Mouse (Mus musculus) embryonic facial prominence, embryonic 11.5 days (tissue): ENCODE data around the gene Khnyn. TPM values are rescaled to one million over a fixed set of nuclear protein-coding genes. Genes with fewer than 3 reads are reported as not detected.

Experiments used
- ATAC-seq: fragments of 200-750 bp; cut with Nextera tagmentation; replicated peaks from 2 replicates; pipeline ENCODE4 v1.8.0; 2017; ENCODE audit warnings: low read depth; ENCODE audit not compliant: insufficient number of reproducible peaks, low FRiP score, low TSS enrichment
- DNase-seq: peaks from one replicate; pipeline ENCODE4 v3.0.0-alpha.2; 2015; ENCODE audit warnings: low spot score
- H3K27ac ChIP-seq: fragments of 300-500 bp; sonication (generic); replicated peaks from 2 replicates; pipeline ENCODE4 v1.5.1; 2014; ENCODE audit warnings: mild to moderate bottlenecking, low read depth, low read length, control low read depth
- H3K27me3 ChIP-seq: fragments of 300-500 bp; sonication (generic); 2 replicates; pipeline ENCODE4 v1.6.1; 2014; ENCODE audit warnings: mild to moderate bottlenecking, low read length, moderate library complexity, mixed read lengths; ENCODE audit not compliant: control insufficient read depth, insufficient read depth
- H3K36me3 ChIP-seq: fragments of 300-500 bp; sonication (generic); replicated peaks from 2 replicates; pipeline ENCODE4 v1.6.1; 2014; ENCODE audit warnings: low read depth, mild to moderate bottlenecking, low read length, moderate library complexity, mixed read lengths; ENCODE audit not compliant: control insufficient read depth, insufficient read depth
- H3K4me1 ChIP-seq: fragments of 300-500 bp; sonication (generic); 2 replicates; pipeline ENCODE4 v1.6.1; 2014; ENCODE audit warnings: low read length, mixed read lengths; ENCODE audit not compliant: control insufficient read depth, insufficient read depth
- H3K4me2 ChIP-seq: fragments of 300-500 bp; sonication (generic); 2 replicates; pipeline ENCODE4 v1.6.1; 2014; ENCODE audit warnings: low read depth, mild to moderate bottlenecking, control low read depth, low read length, moderate library complexity
- H3K4me3 ChIP-seq: fragments of 300-500 bp; sonication (generic); 2 replicates; pipeline ENCODE4 v1.5.1; 2014; ENCODE audit warnings: low read depth, low read length, control low read depth
- H3K9ac ChIP-seq: fragments of 300-500 bp; sonication (generic); replicated peaks from 2 replicates; pipeline ENCODE4 v1.6.1; 2014; ENCODE audit warnings: mild to moderate bottlenecking, control low read depth, low read length
- H3K9me3 ChIP-seq: fragments of 300-500 bp; sonication (generic); replicated peaks from 2 replicates; pipeline ENCODE4 v1.6.1; 2016; ENCODE audit warnings: mild to moderate bottlenecking, low read length, inconsistent platforms, mixed read lengths; ENCODE audit not compliant: control insufficient read depth
- whole genome bisulfite sequencing: fragments of 180-500 bp; shearing (Covaris S2); extraction: QIAGEN DNeasy Blood & Tissue Kit; methylation state at CpG from one replicate; pipeline ENCODE4 v1.1.7; 2014; 5-methylcytosine and 5-hydroxymethylcytosine counted together
- polyA plus RNA-seq: library from polyadenylated mRNA; unstranded; fragments of >200 nt; fragmentation: Nextera tagmentation; extraction: Ambion mirVana; gene quantifications from 2 replicates; pipeline ENCODE4 v1.2.1, GENCODE M21; 2014

Gene Khnyn
- polyA plus RNA-seq, 1 experiment from 2014 or later = 11.9 TPM

DNA sequence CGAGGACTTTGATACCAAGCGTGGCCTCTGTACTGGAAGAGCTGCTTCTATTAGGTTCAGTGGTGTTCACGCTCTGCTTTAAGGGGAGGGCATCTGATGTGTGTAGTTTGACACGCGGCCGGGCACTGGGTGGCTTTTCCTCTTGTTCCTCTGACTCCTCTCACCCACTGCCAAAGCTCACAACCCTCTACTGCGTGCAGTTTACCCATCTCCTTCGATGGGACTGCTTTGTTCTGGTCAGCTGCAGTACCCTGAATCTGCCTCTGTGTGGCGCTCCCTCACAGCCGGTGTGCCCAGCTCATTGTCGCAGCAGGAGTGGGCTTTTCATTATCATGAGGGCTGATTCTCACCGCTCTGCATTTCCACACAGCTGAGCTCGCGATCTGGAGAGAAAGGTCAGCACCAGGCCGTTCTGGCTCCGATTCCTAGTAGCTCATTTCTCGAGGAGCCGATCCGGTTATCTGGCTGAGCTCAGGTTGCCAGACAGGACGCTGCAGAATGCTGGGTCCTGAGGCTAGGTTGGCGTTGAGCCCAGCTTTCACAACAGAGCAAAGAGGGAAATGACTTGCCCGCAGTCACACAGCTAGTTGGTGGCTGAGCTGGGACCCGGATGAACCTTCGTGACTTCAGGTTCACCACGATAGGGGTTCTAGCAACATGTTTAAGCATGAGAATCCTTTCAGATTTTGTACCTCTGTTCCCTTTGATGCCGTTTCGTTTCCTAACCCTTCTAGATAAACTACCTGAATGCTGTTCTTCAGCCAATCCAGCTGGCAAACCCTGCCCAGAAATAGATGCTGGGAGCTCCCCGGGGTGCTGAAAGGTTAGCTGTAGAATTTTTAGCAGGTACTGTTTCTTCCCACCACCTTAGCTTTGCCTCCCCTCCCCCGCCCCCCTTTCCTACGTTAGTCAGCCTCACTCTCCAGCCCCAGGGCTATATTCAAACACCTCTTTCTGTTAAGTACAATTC, 10.7 kb upstream of the Khnyn start:
- peaks cover 13% of the 10 kb centered on the region for H3K36me3 ChIP-seq
- H3K4me1 ChIP-seq = peaks cover 3% of the 10 kb centered on the region; the same call in 1 of the 2 replicates
- H3K27ac ChIP-seq = no peak overlapping the region
- peak; percentile 55 for ATAC-seq
- no peak overlapping the region for H3K4me3 ChIP-seq
- H3K9ac ChIP-seq = peak overlapping the region; percentile 29; the same call in 1 of the 2 replicates
- DNase-seq = peak; percentile 85
- no peaks in the 10 kb centered on the region for H3K9me3 ChIP-seq
- WGBS = 14% methylated on average over 30 of the region's 30 CpGs
- peak overlapping the region; percentile 6 for H3K4me2 ChIP-seq
- H3K27me3 ChIP-seq = no peaks in the 10 kb centered on the region

DNA sequence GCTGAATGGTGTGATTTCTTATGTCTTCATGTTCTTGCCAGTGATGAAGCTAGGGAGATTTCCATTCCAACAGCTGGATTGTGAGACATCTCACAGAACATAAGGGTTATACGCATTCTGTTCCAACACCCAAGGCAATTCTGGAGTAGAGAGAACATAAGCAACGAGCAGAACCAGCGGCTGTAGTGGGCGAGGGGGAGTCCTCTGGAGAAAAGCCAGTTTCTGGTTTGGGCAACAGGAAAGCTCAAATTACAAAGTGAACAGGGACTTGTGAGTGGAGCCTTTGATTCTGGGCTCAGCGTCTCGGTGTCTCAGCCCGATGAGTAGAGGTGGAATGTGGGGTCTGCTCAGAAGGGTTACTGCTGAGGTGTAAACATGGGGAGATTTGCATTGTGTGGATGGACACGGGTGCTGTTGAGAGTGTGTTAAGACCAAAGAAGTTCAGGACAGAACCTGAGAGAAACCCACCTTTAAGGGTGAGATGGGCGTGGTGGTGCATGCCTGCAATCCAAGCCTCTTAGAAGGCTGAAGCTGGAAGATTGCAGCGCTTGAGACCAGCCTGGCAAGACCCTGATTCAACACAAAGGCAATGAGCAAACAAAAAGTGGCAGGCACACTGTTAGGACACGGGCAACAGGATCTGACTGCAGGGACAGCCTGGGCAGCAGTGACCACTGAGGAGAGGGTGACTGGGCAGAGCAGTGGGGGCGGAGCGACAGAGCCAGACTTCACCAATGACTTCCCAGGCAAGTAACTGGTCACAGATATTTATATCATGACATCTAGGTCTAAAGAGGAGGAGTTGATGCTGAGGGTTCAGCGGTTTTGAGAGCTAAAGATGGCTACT, 7.1 kb upstream of the Khnyn start:
- no peaks in the 10 kb centered on the region for H3K9me3 ChIP-seq
- no peak for ATAC-seq
- H3K27me3 ChIP-seq = no peaks in the 10 kb centered on the region
- no peak overlapping the region for H3K27ac ChIP-seq
- H3K4me2 ChIP-seq = peak overlapping the region; percentile 22
- H3K9ac ChIP-seq = no peak overlapping the region
- DNase-seq = peak; percentile 72
- no peak overlapping the region for H3K4me3 ChIP-seq
- WGBS = 17% methylated on average over 14 of the region's 14 CpGs
- H3K36me3 ChIP-seq = no peaks in the 10 kb centered on the region
- peaks cover 3% of the 10 kb centered on the region; the same call in 1 of the 2 replicates for H3K4me1 ChIP-seq

DNA sequence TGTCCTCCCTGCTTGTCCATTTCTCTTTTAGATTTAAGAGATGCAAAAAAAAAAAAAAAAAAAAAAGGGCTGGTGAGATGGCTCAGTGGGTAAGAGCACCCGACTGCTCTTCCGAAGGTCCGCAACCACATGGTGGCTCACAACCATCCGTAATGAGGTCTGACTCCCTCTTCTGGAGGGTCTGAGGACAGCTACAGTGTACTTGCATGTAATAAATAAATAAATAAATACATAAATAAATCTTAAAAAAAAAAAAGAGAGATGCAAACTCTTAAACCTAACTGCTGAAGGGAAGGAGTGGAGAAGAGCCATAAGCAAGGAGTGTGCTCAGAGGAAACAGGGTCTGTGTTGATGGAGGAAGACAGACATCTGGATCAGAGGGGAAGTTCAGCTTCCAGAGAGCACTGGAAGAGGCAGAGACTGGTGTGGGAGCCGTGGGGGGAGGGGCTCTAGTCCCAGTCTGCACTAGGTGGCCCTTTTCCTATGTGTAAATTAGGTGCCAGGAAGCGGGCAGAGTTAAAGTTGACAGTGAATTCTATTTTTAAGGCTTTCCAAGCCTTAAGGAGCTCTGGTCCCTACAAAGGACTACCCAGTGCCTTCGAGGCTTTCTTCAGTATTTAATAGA, 6.3 kb upstream of the Khnyn start:
- Histone ChIP-seq H3K9me3 (no peaks in the 10 kb centered on the region), H3K27ac (no peak overlapping the region), H3K4me3 (no peak overlapping the region), H3K27me3 (no peaks in the 10 kb centered on the region), H3K36me3 (no peaks in the 10 kb centered on the region), H3K4me1 (peaks cover 3% of the 10 kb centered on the region; the same call in 1 of the 2 replicates), H3K9ac (no peak overlapping the region), H3K4me2 (no peak overlapping the region)
- DNase-seq (no peak), ATAC-seq (no peak)
- WGBS = 30% methylated on average over 7 of the region's 7 CpGs

DNA sequence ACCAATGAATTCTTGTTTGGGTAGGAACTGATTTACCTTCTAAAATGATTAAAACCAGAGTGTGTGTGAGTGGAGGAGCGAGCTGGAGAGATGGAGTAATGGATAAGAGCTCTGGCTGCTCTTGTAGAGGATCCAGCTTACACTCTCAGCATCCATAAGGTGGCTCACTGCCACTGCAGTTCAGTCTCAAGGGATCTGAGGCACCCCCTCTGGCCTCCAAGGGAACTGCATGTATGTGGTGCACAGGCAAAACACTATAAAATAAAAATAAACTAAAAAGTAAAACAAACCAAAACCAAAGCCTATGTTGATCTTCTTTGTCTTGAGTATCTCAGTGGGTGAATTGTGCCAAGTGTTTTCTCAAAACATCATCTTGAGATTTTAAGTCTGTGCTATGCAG, 5.1 kb upstream of the Khnyn start:
- Histone ChIP-seq H3K4me1 (peaks cover 3% of the 10 kb centered on the region; the same call in 1 of the 2 replicates), H3K27ac (no peak overlapping the region), H3K36me3 (no peaks in the 10 kb centered on the region), H3K9ac (no peak overlapping the region), H3K4me3 (no peak overlapping the region), H3K4me2 (no peak overlapping the region), H3K27me3 (no peaks in the 10 kb centered on the region), H3K9me3 (no peaks in the 10 kb centered on the region)
- WGBS = 25% methylated on average over 1 of the region's 1 CpGs
- ATAC-seq = no peak
- DNase-seq = peak; percentile 73

DNA sequence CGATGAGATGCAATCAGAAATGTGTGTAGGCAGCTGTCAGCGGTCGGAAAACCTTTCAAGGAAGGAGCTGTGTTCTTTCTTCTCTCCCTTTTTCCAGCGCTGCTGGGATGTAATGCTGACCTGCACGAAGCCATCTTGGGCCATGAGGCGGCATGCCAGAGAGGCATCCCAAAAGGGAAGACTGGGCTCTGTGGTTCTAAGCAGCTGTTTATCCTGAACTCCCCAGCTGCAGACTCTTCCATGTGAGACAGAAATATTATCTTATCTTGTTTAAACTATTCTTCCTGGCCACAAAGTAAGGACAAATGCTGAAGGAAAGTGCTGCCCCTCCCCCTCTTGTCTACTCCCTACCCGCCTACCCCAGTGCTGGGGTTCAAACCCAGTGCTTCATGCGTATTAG, 3.8 kb upstream of the Khnyn start:
- no peak for ATAC-seq
- Histone ChIP-seq H3K9ac (no peak overlapping the region), H3K4me3 (no peak overlapping the region), H3K4me1 (peaks cover 3% of the 10 kb centered on the region; the same call in 1 of the 2 replicates), H3K27ac (no peak overlapping the region), H3K9me3 (no peaks in the 10 kb centered on the region), H3K36me3 (no peaks in the 10 kb centered on the region), H3K4me2 (no peak overlapping the region), H3K27me3 (no peaks in the 10 kb centered on the region)
- 84% methylated on average over 8 of the region's 8 CpGs for WGBS
- no peak for DNase-seq

DNA sequence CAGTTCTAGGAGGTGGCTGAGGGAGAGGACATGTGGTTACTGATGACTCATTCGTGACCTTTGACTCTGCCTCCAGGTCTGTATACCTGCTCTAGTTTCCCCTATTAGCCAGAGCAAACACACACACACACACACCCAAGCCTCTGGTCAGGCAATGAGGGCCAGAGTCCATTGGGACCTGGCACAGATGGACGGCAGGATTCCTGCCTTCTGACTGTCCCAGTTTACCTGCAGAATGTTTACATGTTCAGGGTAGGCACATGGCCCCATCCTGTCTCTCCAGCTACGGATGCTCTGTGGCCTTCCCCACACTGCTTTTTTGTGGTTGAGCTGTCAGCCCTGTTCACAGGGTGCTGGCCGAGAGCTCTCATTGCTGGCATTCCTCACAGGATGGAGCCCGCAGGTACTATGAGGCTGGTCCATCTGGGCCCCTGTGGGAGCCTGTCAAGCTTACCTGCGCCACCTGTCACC, 2.5 kb upstream of the Khnyn start:
- Histone ChIP-seq H3K4me1 (peaks cover 3% of the 10 kb centered on the region; the same call in 1 of the 2 replicates), H3K36me3 (no peaks in the 10 kb centered on the region), H3K9ac (no peak overlapping the region), H3K4me3 (no peak overlapping the region), H3K4me2 (no peak overlapping the region), H3K27ac (no peak overlapping the region), H3K27me3 (no peaks in the 10 kb centered on the region), H3K9me3 (no peaks in the 10 kb centered on the region)
- no peak for DNase-seq
- no peak for ATAC-seq
- WGBS = 64% methylated on average over 6 of the region's 6 CpGs

DNA sequence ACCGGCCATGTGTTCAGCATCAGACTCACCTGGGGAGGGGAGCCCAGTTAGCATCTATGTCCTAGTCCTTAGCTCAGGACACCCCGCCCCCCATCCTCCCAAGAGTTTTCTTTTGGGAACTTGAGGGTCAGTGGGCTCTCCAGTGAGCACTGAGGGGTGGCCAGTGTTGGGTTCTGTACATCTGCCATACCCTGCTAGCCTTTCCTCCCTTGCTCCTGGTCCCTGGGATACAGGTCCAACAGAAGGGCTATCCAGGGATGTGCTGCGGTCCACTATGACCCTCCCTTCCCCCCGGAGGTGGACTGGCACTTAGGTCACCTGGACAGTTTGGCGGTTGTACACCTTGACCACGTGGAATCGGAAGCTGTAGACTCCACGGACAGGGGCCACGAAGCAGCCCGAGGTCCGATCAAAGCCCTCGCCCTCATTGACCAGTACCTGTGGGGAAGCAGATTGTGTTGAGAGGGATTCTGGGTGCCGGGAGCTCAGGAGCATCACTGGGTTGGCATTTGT, 1.5 kb upstream of the Khnyn start:
- DNase-seq (no peak), ATAC-seq (no peak)
- Histone ChIP-seq H3K9me3 (no peaks in the 10 kb centered on the region), H3K27me3 (no peaks in the 10 kb centered on the region), H3K4me2 (no peak overlapping the region), H3K27ac (no peak overlapping the region), H3K4me3 (no peak overlapping the region), H3K4me1 (no peaks in the 10 kb centered on the region), H3K36me3 (peaks cover 6% of the 10 kb centered on the region), H3K9ac (no peak overlapping the region)
- 90% methylated on average over 13 of the region's 13 CpGs for WGBS
